Mouse (Mus musculus) right cerebral cortex, postnatal 25 days (tissue): ENCODE measurements at regions not wholly inside any gene's neighbourhood (a gene's known extent, or its start where the extent isn't known, plus 50 kb on each side); places are given as distances from the start of the nearest gene placed in this dataset.
"Not testable (repeated sequence)": the region's sequence is repeated elsewhere in the genome, so short reads cannot be mapped to it uniquely, and the experiment has no call there.

Experiments used
- DNase-seq: peaks from one replicate; pipeline ENCODE4 v3.0.0; 2022

DNA sequence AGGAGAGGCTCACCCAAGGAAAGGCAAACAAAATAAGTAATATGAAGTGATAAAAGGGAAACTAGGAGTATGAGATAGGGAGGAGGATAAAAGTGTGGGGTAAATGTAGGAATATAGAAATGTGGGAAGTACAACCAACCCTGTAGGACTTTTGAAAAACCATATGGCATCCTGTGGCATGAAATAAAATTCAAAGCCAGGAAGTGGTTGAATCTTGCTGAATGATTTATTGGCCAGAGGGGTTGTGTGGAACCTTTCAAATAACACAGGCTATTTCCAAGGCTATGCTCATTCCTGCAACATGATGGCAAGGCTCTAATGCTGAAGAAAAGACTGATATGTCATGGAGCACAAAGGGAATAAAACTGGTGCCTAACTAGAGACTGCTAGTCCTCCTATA lies 347.9 kb downstream of the Gm11232 start:
- no peak for DNase-seq

GRCm38 (mm10) chr4:71390444-71390843 lies 367.3 kb downstream of the Gm11232 start:
- peak; percentile 4 for DNase-seq

DNA sequence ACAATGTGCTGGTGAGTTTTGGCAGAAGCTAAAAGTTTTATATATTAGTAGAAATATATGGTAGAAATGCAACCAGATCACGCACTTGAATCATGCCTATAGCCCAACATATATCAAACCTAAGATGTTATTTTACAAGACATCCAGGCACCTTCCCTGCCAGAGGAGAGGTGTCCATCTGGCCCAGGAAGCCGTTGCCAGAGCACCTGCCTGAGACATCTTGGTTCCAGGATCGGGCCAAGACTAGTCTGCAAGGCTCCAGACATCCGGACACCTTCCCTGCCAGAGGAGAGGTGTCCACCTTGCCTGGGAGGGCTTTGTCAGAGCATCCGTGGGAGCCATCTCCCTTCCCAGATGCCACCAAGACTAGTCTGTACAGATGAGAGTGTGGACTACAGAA lies 388.5 kb downstream of the Gm11232 start:
- no peak for DNase-seq

- no peak for DNase-seq
Observed at GRCm38 (mm10) chr4:71363761-71364160, 394.0 kb downstream of the Gm11232 start.

GRCm38 (mm10) chr4:71357626-71358025 lies 400.1 kb downstream of the Gm11232 start:
- no peak for DNase-seq

GRCm38 (mm10) chr4:71356714-71357113 lies 401.1 kb downstream of the Gm11232 start:
- no peak for DNase-seq

DNA sequence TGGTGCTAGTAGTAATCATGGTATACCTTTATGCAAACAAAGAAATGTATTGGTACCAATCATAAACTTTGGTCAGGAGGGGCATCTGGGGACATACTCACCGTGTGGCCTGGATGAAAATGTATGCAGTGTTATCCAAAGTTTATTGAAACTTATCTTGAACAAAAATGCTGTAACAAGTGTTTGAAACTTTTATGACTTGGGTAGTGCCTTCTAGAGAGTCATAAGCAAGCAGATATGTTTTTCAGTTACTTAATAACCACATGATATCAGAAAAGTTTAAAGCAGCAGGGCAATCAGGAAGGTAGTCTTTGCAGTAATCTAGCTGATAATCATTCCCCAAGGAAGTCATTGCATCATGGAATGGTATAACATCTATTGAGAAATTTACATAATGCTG lies 401.5 kb downstream of the Gm11232 start:
- no peak for DNase-seq

- DNase-seq, result no peak
Observed at GRCm38 (mm10) chr4:71351880-71352279, 405.9 kb downstream of the Gm11232 start.

- no peak for DNase-seq
Observed at GRCm38 (mm10) chr4:71343068-71343467, 414.7 kb downstream of the Gm11232 start.

DNA sequence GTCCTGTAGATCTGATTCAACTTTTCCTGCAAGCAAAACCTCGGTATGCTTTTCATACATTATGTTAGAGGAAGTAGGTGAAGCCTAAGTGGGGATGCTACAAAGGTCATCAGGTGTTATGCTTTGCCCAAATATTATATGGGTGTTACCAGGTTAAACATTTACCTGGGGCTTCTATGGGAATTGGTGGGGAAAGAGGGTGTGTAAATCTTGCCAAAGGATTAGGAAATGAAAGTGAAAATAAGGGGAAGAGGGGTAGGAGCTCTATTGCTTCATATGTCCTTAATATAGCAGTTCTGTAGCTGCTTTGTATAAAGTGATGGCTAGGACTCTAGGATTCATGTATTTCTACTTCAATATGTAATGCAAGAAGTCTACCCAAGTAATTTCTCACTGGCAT lies 419.2 kb downstream of the Gm11232 start:
- no peak for DNase-seq

GRCm38 (mm10) chr4:71332672-71333071 lies 425.1 kb downstream of the Gm11232 start:
- DNase-seq, result no peak

DNA sequence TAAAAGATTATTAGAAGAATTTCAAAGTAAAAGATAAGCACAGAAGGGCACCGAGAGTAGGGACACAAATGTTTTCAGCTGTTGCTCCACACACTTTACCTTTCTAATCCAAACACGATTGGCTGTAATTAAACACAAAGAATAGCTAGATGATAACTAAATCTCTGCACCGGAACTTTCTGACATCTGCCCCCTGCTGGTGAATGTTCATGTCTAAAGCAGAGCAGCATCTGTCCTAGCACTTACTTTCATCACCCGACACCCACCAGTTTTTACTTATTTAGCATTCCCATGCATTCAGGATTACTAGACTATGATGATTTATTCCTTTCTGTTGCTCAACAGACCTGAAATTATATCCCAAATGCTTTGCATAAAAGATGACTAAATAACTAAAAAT lies 425.7 kb downstream of the Gm11232 start:
- no peak for DNase-seq

DNA sequence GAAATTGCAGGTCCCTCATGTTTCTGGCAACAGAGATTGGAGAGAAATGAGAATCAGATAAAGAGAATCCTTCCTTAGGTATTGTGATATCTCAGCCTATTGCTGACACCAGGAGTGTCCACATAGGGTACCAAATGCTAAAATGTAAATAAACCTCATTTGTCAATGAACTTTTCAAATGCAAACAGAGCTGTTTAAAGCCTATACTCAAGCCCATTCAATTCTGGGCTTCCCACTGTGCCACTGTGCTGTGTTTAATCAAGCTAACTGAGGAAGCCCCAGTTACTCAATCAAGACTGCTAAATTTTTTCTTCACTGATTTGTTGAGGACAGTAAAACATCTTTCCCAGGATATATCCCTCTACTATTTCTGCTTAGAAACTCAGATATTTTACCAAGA lies 441.2 kb downstream of the Gm11232 start:
- DNase-seq, result no peak

DNA sequence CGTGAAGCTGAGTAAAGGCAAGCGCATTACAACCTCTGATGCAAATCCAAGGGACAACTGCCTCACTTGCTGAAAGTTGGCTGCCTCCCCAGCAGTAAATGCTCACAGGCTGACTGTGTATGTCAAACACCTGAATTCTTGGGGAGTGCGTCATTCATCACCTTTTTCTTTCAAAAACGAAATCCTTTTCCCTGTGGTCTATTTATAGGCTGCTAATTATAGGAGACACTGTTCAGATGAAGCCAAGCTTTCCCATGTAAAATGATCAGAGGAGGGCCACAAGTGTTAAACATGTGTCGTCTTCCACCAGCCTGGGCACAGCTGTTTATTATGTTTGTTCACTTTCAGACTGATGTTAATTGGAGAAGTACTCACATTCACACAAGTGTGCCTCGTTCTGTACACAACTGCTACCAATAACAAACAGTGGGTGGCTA lies 450.6 kb downstream of the Gm11232 start:
- no peak for DNase-seq

- no peak for DNase-seq
Observed at GRCm38 (mm10) chr4:71306690-71307089, 451.1 kb downstream of the Gm11232 start.

- DNase-seq, result not testable (repeated sequence)
Observed at GRCm38 (mm10) chr4:71295716-71296115, 462.0 kb downstream of the Gm11232 start.

DNA sequence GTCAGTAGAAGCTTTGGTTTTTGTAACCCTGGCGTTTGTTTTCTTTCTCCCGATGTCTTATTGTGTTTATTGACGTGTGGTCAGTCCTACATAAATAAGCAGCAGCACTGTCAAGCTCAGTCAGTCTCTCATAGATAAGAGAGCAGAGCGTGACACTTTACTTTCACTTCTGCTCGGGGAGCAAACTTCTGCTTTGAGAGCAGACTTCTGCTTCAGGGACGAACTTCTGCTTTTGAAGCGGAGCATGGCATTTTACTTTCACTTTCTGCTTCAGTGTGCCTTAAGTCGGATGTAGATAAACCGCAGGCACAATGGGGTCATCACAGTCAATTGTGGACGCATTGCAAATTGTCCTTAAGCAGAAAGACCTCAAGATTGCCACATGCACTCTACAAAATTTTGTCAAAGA lies 466.0 kb downstream of the Gm11232 start:
- DNase-seq, result no peak

- DNase-seq, result not testable (repeated sequence)
Observed at GRCm38 (mm10) chr4:71291111-71291740, 466.5 kb downstream of the Gm11232 start.

DNA sequence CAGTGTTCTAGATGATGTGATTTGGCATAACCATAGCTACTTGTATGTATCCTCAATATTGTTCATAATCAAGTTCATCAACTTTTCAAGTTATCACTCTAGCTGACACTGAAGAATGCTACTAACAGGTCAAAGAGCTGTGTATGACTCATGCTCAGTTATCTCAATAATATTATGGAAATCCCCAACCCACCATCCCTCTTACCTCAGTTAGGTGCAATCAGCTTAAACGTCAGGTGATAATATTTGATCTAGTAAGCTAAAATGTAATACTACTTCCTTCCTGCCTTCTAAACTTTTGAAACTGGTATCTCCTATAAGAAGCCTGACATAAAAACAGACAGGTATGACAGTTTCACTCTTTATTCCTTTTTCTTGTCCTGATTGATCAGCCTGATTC lies 474.6 kb downstream of the Gm11232 start:
- DNase-seq, result no peak

DNA sequence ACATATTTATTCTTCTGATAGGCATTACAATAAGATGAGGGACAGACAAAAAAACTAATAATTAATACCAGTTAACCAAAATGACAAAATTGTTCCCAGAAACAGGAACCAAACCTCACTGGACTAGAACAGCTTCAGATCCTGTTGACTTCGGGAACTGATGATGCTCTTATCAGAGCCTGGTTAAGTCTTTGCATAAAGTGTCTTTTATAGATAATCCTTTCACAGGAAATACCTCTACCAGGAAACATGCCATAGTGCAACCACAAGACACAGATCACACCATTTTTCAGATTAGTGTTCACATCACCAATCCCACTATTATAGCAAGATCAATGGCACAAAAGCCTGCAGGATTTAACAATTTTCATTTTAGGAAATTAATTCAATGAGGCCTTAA lies 478.1 kb downstream of the Gm11232 start:
- no peak for DNase-seq

DNA sequence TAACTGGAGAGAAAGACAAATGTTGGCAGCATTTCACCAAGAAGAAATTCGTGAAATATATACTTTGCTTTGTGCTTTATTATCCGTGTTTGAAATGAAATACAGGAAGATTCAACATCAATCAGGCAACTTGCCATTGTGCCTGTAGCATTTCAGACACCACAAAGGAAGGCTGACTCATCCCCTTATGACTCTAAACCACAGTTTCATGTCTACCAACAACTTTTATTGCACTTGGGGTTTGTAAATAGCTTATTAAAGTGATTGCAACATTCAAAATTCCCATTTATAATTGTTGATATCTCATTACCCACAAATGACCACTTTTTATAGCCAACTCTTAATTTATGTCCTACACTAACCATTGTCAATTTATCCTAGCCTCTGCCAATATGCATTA lies 497.9 kb downstream of the Gm11232 start:
- DNase-seq, result no peak

GRCm38 (mm10) chr4:71230497-71230872 lies 527.3 kb downstream of the Gm11232 start:
- DNase-seq, result no peak

- no peak for DNase-seq
Observed at GRCm38 (mm10) chr4:71229796-71230496, 527.8 kb downstream of the Gm11232 start.

DNA sequence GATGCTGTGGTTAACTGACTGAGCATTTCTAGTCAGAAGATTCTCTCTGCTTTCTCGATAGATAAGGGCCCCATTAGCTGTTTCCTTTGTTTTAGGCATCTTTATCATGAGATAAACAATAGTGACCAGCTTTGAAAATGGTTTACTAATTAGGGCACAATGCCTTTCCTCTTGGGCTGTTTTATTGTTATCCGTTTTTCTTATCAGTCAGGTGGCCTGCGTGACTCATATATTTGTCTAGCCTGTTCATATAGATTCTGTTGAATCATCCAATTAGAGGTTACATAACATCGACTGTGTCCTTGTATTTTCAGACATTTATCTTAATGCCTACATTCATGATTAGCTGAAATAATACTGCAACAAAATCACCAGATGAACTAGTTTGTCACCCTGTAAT lies 531.1 kb downstream of the Gm11232 start:
- no peak for DNase-seq

GRCm38 (mm10) chr4:71218060-71218459 lies 539.7 kb downstream of the Gm11232 start:
- no peak for DNase-seq
